Mouse (Mus musculus) midbrain, embryonic 14.5 days (tissue): ENCODE results near the gene Nrm. TPM values are rescaled to one million over a fixed set of nuclear protein-coding genes. Genes with fewer than 3 reads are reported as not detected.

ENCODE experiments used
- ATAC-seq: fragments of 200-750 bp; cut with Nextera tagmentation; 2 replicates; pipeline ENCODE4 v1.8.0; 2017; ENCODE audit warnings: moderate number of reproducible peaks, moderate library complexity; ENCODE audit not compliant: low FRiP score, low TSS enrichment
- DNase-seq: peaks from one replicate; pipeline ENCODE4 v3.0.0-alpha.2; 2015
- H3K27ac ChIP-seq: fragments of 300-500 bp; sonication (generic); replicated peaks from 2 replicates; pipeline ENCODE4 v1.5.1; 2014; ENCODE audit warnings: mild to moderate bottlenecking, low read depth, low read length, moderate library complexity
- H3K27me3 ChIP-seq: fragments of 300-500 bp; sonication (generic); 2 replicates; pipeline ENCODE4 v1.6.1; 2014; ENCODE audit warnings: low read length, control low read depth, mixed read lengths; ENCODE audit not compliant: control insufficient read depth, insufficient read depth
- H3K36me3 ChIP-seq: fragments of 300-500 bp; sonication (generic); 2 replicates; pipeline ENCODE4 v1.6.1; 2014; ENCODE audit warnings: low read length, control low read depth; ENCODE audit not compliant: control insufficient read depth, insufficient read depth
- H3K4me1 ChIP-seq: fragments of 300-500 bp; sonication (generic); 2 replicates; pipeline ENCODE4 v1.6.1; 2014; ENCODE audit warnings: mild to moderate bottlenecking, antibody characterized with exemption, low read length, control low read depth; ENCODE audit not compliant: control insufficient read depth, insufficient read depth
- H3K4me2 ChIP-seq: fragments of 300-500 bp; sonication (generic); 2 replicates; pipeline ENCODE4 v1.6.1; 2014; ENCODE audit warnings: mild to moderate bottlenecking, low read length, moderate library complexity
- H3K4me3 ChIP-seq: fragments of 300-500 bp; sonication (generic); replicated peaks from 2 replicates; pipeline ENCODE4 v1.5.1; 2014; ENCODE audit warnings: low read depth, low read length
- H3K9ac ChIP-seq: fragments of 300-500 bp; sonication (generic); replicated peaks from 2 replicates; pipeline ENCODE4 v1.6.1; 2014; ENCODE audit warnings: mild to moderate bottlenecking, low read length, moderate library complexity
- H3K9me3 ChIP-seq: fragments of 300-500 bp; sonication (generic); 2 replicates; pipeline ENCODE4 v1.6.1; 2016; ENCODE audit warnings: low read length, control low read depth, mixed read lengths; ENCODE audit not compliant: control insufficient read depth
- WGBS: fragments of 180-500 bp; shearing (Covaris S2); extraction: QIAGEN DNeasy Blood & Tissue Kit; methylation state at CpG from one replicate; pipeline ENCODE4 v1.1.7; 2014; 5-methylcytosine and 5-hydroxymethylcytosine counted together
- polyA plus RNA-seq: library from polyadenylated mRNA; unstranded; fragments of >200 nt; fragmentation: Nextera tagmentation; extraction: Ambion mirVana; gene quantifications from 2 replicates; pipeline ENCODE4 v1.2.1, GENCODE M21; 2014

The Nrm gene
- polyA plus RNA-seq, 1 experiment from 2014 or later, result 20.2 TPM

GRCm38 (mm10) chr17:35848112-35848511, 13.0 kb upstream of the Nrm start:
- no peak overlapping the region for H3K4me2 ChIP-seq
- H3K4me1 ChIP-seq, result no peaks in the 10 kb centered on the region
- no peaks in the 10 kb centered on the region for H3K9me3 ChIP-seq
- H3K27ac ChIP-seq, result no peak overlapping the region
- 55% methylated on average over 1 of the region's 1 CpGs for WGBS
- ATAC-seq, result no peak
- no peak overlapping the region for H3K4me3 ChIP-seq
- H3K9ac ChIP-seq, result no peak overlapping the region
- peaks cover 76% of the 10 kb centered on the region for H3K36me3 ChIP-seq
- H3K27me3 ChIP-seq, result no peaks in the 10 kb centered on the region
- no peak for DNase-seq

GRCm38 (mm10) chr17:35850974-35851373, 10.1 kb upstream of the Nrm start:
- DNase-seq, result no peak
- H3K9ac ChIP-seq, result no peak overlapping the region

GRCm38 (mm10) chr17:35859371-35859770, 1.7 kb upstream of the Nrm start:
- Histone ChIP-seq H3K27ac (no peak overlapping the region), H3K4me1 (peaks cover 4% of the 10 kb centered on the region; the same call in 1 of the 2 replicates), H3K4me2 (no peak overlapping the region), H3K4me3 (no peak overlapping the region), H3K9me3 (no peaks in the 10 kb centered on the region), H3K27me3 (no peaks in the 10 kb centered on the region), H3K36me3 (peaks cover 24% of the 10 kb centered on the region), H3K9ac (no peak overlapping the region)
- WGBS, result 100% methylated on average over 1 of the region's 1 CpGs
- DNase-seq (no peak), ATAC-seq (no peak)

More at GRCm38 (mm10) chr17:35850974-35851373, 10.1 kb upstream of the Nrm start:
- Histone ChIP-seq H3K4me3 (no peak overlapping the region), H3K4me1 (no peaks in the 10 kb centered on the region), H3K4me2 (no peak overlapping the region), H3K9me3 (no peaks in the 10 kb centered on the region), H3K27ac (no peak overlapping the region), H3K36me3 (peaks cover 78% of the 10 kb centered on the region), H3K27me3 (no peaks in the 10 kb centered on the region)
- 91% methylated on average over 3 of the region's 3 CpGs for WGBS
- no peak for ATAC-seq

GRCm38 (mm10) chr17:35859835-35860234, 1.3 kb upstream of the Nrm start:
- ATAC-seq (no peak), DNase-seq (no peak)
- no peak overlapping the region for H3K4me2 ChIP-seq
- no peak overlapping the region for H3K9ac ChIP-seq
- no peak overlapping the region for H3K27ac ChIP-seq
- peaks cover 9% of the 10 kb centered on the region for H3K4me1 ChIP-seq
- WGBS, result 58% methylated on average over 2 of the region's 2 CpGs
- H3K9me3 ChIP-seq, result no peaks in the 10 kb centered on the region
- H3K36me3 ChIP-seq, result peaks cover 19% of the 10 kb centered on the region
- no peaks in the 10 kb centered on the region for H3K27me3 ChIP-seq
- no peak overlapping the region for H3K4me3 ChIP-seq

- peak overlapping the region; percentile 94 for H3K27ac ChIP-seq
- H3K4me3 ChIP-seq, result peak overlapping the region; percentile 72
- no peak for DNase-seq
- peak overlapping the region; percentile 70 for H3K9ac ChIP-seq
- peaks cover 19% of the 10 kb centered on the region for H3K36me3 ChIP-seq
- 4% methylated on average over 12 of the region's 12 CpGs for WGBS
- peak overlapping the region; percentile 60 for H3K4me2 ChIP-seq
- no peak for ATAC-seq
- no peaks in the 10 kb centered on the region for H3K27me3 ChIP-seq
- peaks cover 12% of the 10 kb centered on the region for H3K4me1 ChIP-seq
- no peaks in the 10 kb centered on the region for H3K9me3 ChIP-seq
Observed at GRCm38 (mm10) chr17:35860831-35861197, 304 bp upstream of the Nrm start.

GRCm38 (mm10) chr17:35864832-35865353, 3.8 kb downstream of the Nrm start:
- Histone ChIP-seq H3K9me3 (no peaks in the 10 kb centered on the region), H3K36me3 (no peaks in the 10 kb centered on the region), H3K4me2 (peak overlapping the region; percentile 91), H3K27ac (peak overlapping the region; percentile 97), H3K27me3 (no peaks in the 10 kb centered on the region), H3K4me1 (peaks cover 36% of the 10 kb centered on the region), H3K4me3 (peak overlapping the region; percentile 79), H3K9ac (peak overlapping the region; percentile 93)
- no peak for DNase-seq
- WGBS, result 24% methylated on average over 10 of the region's 10 CpGs
- ATAC-seq, result no peak

GRCm38 (mm10) chr17:35865481-35866280, 4.6 kb downstream of the Nrm start, which contains the start of gene Ppp1r18:
Gene Ppp1r18, plus strand, starts transcription at chr17:35865593.
- Histone ChIP-seq H3K9me3 (no peaks in the 10 kb centered on the region), H3K4me1 (peaks cover 43% of the 10 kb centered on the region), H3K4me2 (peak within 1 kb of the TSS; percentile 91), H3K36me3 (no peaks in the 10 kb centered on the region), H3K27ac (peak within 1 kb of the TSS; percentile 97), H3K9ac (peak within 1 kb of the TSS; percentile 93), H3K4me3 (peak within 1 kb of the TSS; percentile 79), H3K27me3 (no peaks in the 10 kb centered on the region)
- ATAC-seq (peak; percentile 72), DNase-seq (peak; percentile 88)
- WGBS, result under 1% methylated on average over 47 of the region's 48 CpGs

- Histone ChIP-seq H3K36me3 (peaks cover 3% of the 10 kb centered on the region; the same call in 1 of the 2 replicates), H3K4me3 (peak overlapping the region; percentile 79), H3K4me2 (peak overlapping the region; percentile 91), H3K9me3 (no peaks in the 10 kb centered on the region), H3K27ac (peak overlapping the region; percentile 97), H3K4me1 (peaks cover 42% of the 10 kb centered on the region), H3K9ac (peak overlapping the region; percentile 93), H3K27me3 (no peaks in the 10 kb centered on the region)
- DNase-seq (peak; percentile 79), ATAC-seq (peak; percentile 29)
- under 1% methylated on average over 31 of the region's 38 CpGs for WGBS
Observed at GRCm38 (mm10) chr17:35866281-35866831, 5.2 kb downstream of the Nrm start.
